In the genomic region with DNA sequence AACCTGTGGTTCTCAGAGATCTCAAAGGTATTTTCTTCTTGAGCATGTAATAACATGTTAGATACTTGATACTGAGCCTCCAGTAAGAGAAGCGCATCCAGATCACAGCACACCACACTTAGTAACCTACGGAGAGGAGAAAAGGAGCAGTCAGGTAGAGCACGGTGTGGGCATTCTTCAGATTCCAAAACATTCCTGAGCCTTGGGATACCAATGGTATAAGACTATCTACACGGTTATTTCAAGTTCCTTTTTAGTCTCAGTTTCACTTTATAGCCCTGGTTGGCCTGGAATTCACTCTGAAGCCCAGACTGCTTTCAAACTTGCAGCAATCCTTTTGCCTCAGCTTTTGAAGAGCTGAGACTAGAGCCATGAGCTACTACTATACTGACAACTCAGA, we compare ENCODE assay signal across 28 mouse cellular contexts.
"Had no signal": no experiment of that assay in that cellular context is flagged by ENCODE, and none has a peak within 500 bp of the region (broad histone marks: within the 10 kb centered on the region; RNA-seq: fewer than 3 reads in every experiment).

No protein-coding gene starts in this region.

- H3K9me3 ChIP-seq: embryonic facial prominence, embryonic 10.5 days; embryonic facial prominence, embryonic 12.5 days; embryonic facial prominence, embryonic 13.5 days; embryonic facial prominence, embryonic 15.5 days; forebrain, embryonic 10.5 days; forebrain, embryonic 12.5 days; forebrain, embryonic 13.5 days; forebrain, embryonic 15.5 days had no signal

- ATAC-seq: forebrain, embryonic 13.5 days; forebrain, embryonic 14.5 days; forebrain, embryonic 15.5 days; forebrain, embryonic 16.5 days; forebrain, postnatal 0 days had no signal

- H3K4me3 ChIP-seq: embryonic facial prominence, embryonic 10.5 days; embryonic facial prominence, embryonic 12.5 days; embryonic facial prominence, embryonic 13.5 days; embryonic facial prominence, embryonic 15.5 days; erythroblast, embryonic 14.5 days; forebrain, embryonic 10.5 days; forebrain, embryonic 12.5 days; forebrain, embryonic 13.5 days; forebrain, embryonic 15.5 days; gastrocnemius, adult 2 months; heart, adult 2 months had no signal

- H3K27ac ChIP-seq: embryonic facial prominence, embryonic 10.5 days; embryonic facial prominence, embryonic 12.5 days; embryonic facial prominence, embryonic 13.5 days; embryonic facial prominence, embryonic 15.5 days; forebrain, embryonic 10.5 days; forebrain, embryonic 12.5 days; forebrain, embryonic 13.5 days; forebrain, embryonic 15.5 days; gastrocnemius, adult 2 months; heart, adult 2 months had no signal

- H3K4me2 ChIP-seq: embryonic facial prominence, embryonic 12.5 days; embryonic facial prominence, embryonic 13.5 days; embryonic facial prominence, embryonic 15.5 days; forebrain, embryonic 12.5 days; forebrain, embryonic 13.5 days; forebrain, embryonic 15.5 days had no signal

- H3K9ac ChIP-seq: embryonic facial prominence, embryonic 12.5 days; embryonic facial prominence, embryonic 13.5 days; embryonic facial prominence, embryonic 15.5 days; forebrain, embryonic 12.5 days; forebrain, embryonic 13.5 days; forebrain, embryonic 15.5 days; forebrain, postnatal 0 days had no signal

- DNase-seq: cerebellum, adult 8-10 months; cerebellum, adult 9-10 months; cerebellum, adult 9-11 months; cerebellum, postnatal 10 days; cerebellum, postnatal 14 days; cerebellum, postnatal 25 days; cerebellum, postnatal 36 days; embryo, embryonic 11 days; forebrain, postnatal 0 days; gastrocnemius, adult 2 months; gastrocnemius, postnatal 10 days; gastrocnemius, postnatal 14 days; gastrocnemius, postnatal 25 days; gastrocnemius, postnatal 36 days; heart, adult 11 months; heart, adult 18-20 months; heart, adult 2 months had no signal

- H3K4me1 ChIP-seq: embryonic facial prominence, embryonic 10.5 days; embryonic facial prominence, embryonic 12.5 days; embryonic facial prominence, embryonic 13.5 days; embryonic facial prominence, embryonic 15.5 days; forebrain, embryonic 10.5 days; forebrain, embryonic 12.5 days; forebrain, embryonic 13.5 days; forebrain, embryonic 15.5 days had no signal

- H3K36me3 ChIP-seq: embryonic facial prominence, embryonic 10.5 days; embryonic facial prominence, embryonic 12.5 days; embryonic facial prominence, embryonic 13.5 days; embryonic facial prominence, embryonic 15.5 days; forebrain, embryonic 10.5 days; forebrain, embryonic 12.5 days; forebrain, embryonic 15.5 days had no signal

- H3K27me3 ChIP-seq: embryonic facial prominence, embryonic 12.5 days; embryonic facial prominence, embryonic 13.5 days; embryonic facial prominence, embryonic 15.5 days; forebrain, embryonic 12.5 days; forebrain, embryonic 13.5 days; forebrain, embryonic 15.5 days had no signal
